Mouse (Mus musculus): ENCODE results near the gene Nup188. TPM values are rescaled to one million over a fixed set of nuclear protein-coding genes. Genes with fewer than 3 reads are reported as not detected.

Nup188 gene
- polyA plus RNA-seq, 1 experiment from 2014 or later, result 8.5 TPM

- Histone ChIP-seq H3K9me3 (ENCODE audit: control insufficient read depth, low read length) (no peaks in the 10 kb centered on the region), H3K4me3 (ENCODE audit: low read depth, low read length) (no peak overlapping the region), H3K27ac (replicated peaks) (peak overlapping the region; percentile 26; the same call in 1 of the 2 replicates), H3K36me3 (ENCODE audit: control insufficient read depth, insufficient read depth, low read length) (peaks cover 3% of the 10 kb centered on the region; the same call in 1 of the 2 replicates), H3K27me3 (ENCODE audit: control insufficient read depth, insufficient read depth, low read length) (no peaks in the 10 kb centered on the region), H3K4me1 (replicated peaks; ENCODE audit: control insufficient read depth, insufficient read depth) (peaks cover 15% of the 10 kb centered on the region), H3K4me2 (replicated peaks; ENCODE audit: low read depth) (no peak overlapping the region), H3K9ac (ENCODE audit: low read length) (no peak overlapping the region)
- no peak for DNase-seq (ENCODE audit: low spot score)
- no peak for ATAC-seq (ENCODE audit: low FRiP score, low TSS enrichment)
- no peak for TF ChIP-seq CTCF (IDR thresholded peaks at IDR 0.05; ENCODE audit: low read depth)
- no peak for TF ChIP-seq EP300 (optimal IDR thresholded peaks at IDR 0.05)
- 78% methylated on average over 17 of the region's 17 CpGs for WGBS
Observed at GRCm38 (mm10) chr2:30269241-30269990, 16.8 kb upstream of the Nup188 start.

- peaks cover 10% of the 10 kb centered on the region for H3K4me1 ChIP-seq (replicated peaks; ENCODE audit: control insufficient read depth, insufficient read depth)
- H3K4me3 ChIP-seq (ENCODE audit: low read depth, low read length), result no peak overlapping the region
- H3K27me3 ChIP-seq (ENCODE audit: control insufficient read depth, insufficient read depth, low read length), result no peaks in the 10 kb centered on the region
- peak overlapping the region; percentile 26; the same call in 1 of the 2 replicates for H3K27ac ChIP-seq (replicated peaks)
- peaks cover 3% of the 10 kb centered on the region; the same call in 1 of the 2 replicates for H3K36me3 ChIP-seq (ENCODE audit: control insufficient read depth, insufficient read depth, low read length)
- H3K4me2 ChIP-seq (replicated peaks; ENCODE audit: low read depth), result no peak overlapping the region
- ATAC-seq (ENCODE audit: low FRiP score, low TSS enrichment) (peak; percentile 89), DNase-seq (ENCODE audit: low spot score) (peak; percentile 46)
- no peak overlapping the region for H3K9ac ChIP-seq (ENCODE audit: low read length)
- TF ChIP-seq EP300 (optimal IDR thresholded peaks at IDR 0.05) (no peak), CTCF (IDR thresholded peaks at IDR 0.05; ENCODE audit: low read depth) (peak; percentile 98)
- no peaks in the 10 kb centered on the region for H3K9me3 ChIP-seq (ENCODE audit: control insufficient read depth, low read length)
- WGBS, result 0% methylated on average over 1 of the region's 1 CpGs
Observed at GRCm38 (mm10) chr2:30270134-30270533, 16.1 kb upstream of the Nup188 start.

DNA sequence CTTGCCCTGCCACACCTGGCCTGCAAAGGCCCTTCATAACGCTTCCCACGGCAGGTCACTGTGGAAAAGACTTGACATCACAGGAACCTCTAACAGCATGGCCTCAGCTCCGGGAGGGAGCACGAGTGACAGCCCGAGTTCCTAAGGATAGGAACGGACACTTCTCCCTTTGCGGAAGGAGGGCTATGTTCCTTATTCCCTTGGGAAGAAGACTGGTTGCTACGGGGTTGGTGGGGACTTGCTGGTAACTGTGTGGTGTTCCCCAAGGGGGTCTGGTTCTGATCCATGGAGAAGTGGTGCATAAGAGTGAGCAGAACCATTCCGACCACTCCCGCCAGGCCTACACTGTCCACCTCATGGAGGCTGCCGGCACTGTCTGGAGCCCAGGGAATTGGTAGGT is 5.5 kb upstream of the Nup188 start, which contains the start of gene Gm28038:
Gene Gm28038 (plus strand): TSS at position 301 of the 400 bp plus-strand sequence.
- TF ChIP-seq CTCF (IDR thresholded peaks at IDR 0.05; ENCODE audit: low read depth) (no peak), EP300 (optimal IDR thresholded peaks at IDR 0.05) (no peak)
- WGBS, result 91% methylated on average over 11 of the region's 11 CpGs
- DNase-seq (ENCODE audit: low spot score) (no peak), ATAC-seq (ENCODE audit: low FRiP score, low TSS enrichment) (no peak)
- Histone ChIP-seq H3K27ac (replicated peaks) (no peak within 1 kb of the TSS), H3K9ac (ENCODE audit: low read length) (no peak within 1 kb of the TSS), H3K4me2 (replicated peaks; ENCODE audit: low read depth) (no peak within 1 kb of the TSS), H3K36me3 (ENCODE audit: control insufficient read depth, insufficient read depth, low read length) (no peaks in the 10 kb centered on the region), H3K4me3 (ENCODE audit: low read depth, low read length) (no peak within 1 kb of the TSS), H3K27me3 (ENCODE audit: control insufficient read depth, insufficient read depth, low read length) (no peaks in the 10 kb centered on the region), H3K4me1 (replicated peaks; ENCODE audit: control insufficient read depth, insufficient read depth) (peaks cover 5% of the 10 kb centered on the region; the same call in 1 of the 2 replicates), H3K9me3 (ENCODE audit: control insufficient read depth, low read length) (no peaks in the 10 kb centered on the region)

GRCm38 (mm10) chr2:30281651-30282050 is 4.5 kb upstream of the Nup188 start:
- H3K36me3 ChIP-seq (ENCODE audit: control insufficient read depth, insufficient read depth, low read length), result no peaks in the 10 kb centered on the region
- 73% methylated on average over 3 of the region's 3 CpGs for WGBS
- H3K4me1 ChIP-seq (replicated peaks; ENCODE audit: control insufficient read depth, insufficient read depth), result peaks cover 5% of the 10 kb centered on the region; the same call in 1 of the 2 replicates
- no peak for DNase-seq (ENCODE audit: low spot score)
- H3K27ac ChIP-seq (replicated peaks), result no peak overlapping the region
- no peaks in the 10 kb centered on the region for H3K9me3 ChIP-seq (ENCODE audit: control insufficient read depth, low read length)
- no peak overlapping the region for H3K4me3 ChIP-seq (ENCODE audit: low read depth, low read length)
- no peak overlapping the region for H3K4me2 ChIP-seq (replicated peaks; ENCODE audit: low read depth)
- TF ChIP-seq CTCF (IDR thresholded peaks at IDR 0.05; ENCODE audit: low read depth), result no peak
- no peak for TF ChIP-seq EP300 (optimal IDR thresholded peaks at IDR 0.05)
- H3K27me3 ChIP-seq (ENCODE audit: control insufficient read depth, insufficient read depth, low read length), result no peaks in the 10 kb centered on the region
- no peak for ATAC-seq (ENCODE audit: low FRiP score, low TSS enrichment)
- H3K9ac ChIP-seq (ENCODE audit: low read length), result no peak overlapping the region

DNA sequence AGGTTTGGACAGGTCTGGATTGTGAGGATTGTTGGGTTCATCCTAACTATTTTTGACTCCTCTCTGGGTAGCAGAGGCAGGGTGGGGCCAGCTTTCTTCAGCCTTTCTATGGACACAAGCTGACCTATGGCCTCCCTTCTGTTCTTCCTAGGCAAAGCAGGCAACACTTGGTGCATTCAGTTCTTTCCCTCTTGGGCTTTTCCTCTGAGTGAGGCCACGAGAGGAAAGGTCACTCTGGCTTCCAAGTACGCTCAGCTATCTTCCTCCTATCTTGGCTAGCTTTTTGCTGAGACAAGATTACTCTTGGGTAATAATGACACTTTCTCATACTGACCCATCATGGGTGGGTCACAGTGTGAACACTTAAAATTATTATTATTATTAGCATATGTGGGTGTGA is 3.0 kb upstream of the Nup188 start:
- ATAC-seq (ENCODE audit: low FRiP score, low TSS enrichment) (no peak), DNase-seq (ENCODE audit: low spot score) (no peak)
- Histone ChIP-seq H3K9me3 (ENCODE audit: control insufficient read depth, low read length) (no peaks in the 10 kb centered on the region), H3K4me2 (replicated peaks; ENCODE audit: low read depth) (no peak overlapping the region), H3K4me3 (ENCODE audit: low read depth, low read length) (no peak overlapping the region), H3K27ac (replicated peaks) (no peak overlapping the region), H3K9ac (ENCODE audit: low read length) (no peak overlapping the region), H3K4me1 (replicated peaks; ENCODE audit: control insufficient read depth, insufficient read depth) (peaks cover 5% of the 10 kb centered on the region; the same call in 1 of the 2 replicates), H3K27me3 (ENCODE audit: control insufficient read depth, insufficient read depth, low read length) (no peaks in the 10 kb centered on the region), H3K36me3 (ENCODE audit: control insufficient read depth, insufficient read depth, low read length) (no peaks in the 10 kb centered on the region)
- 71% methylated on average over 2 of the region's 2 CpGs for WGBS
- TF ChIP-seq CTCF (IDR thresholded peaks at IDR 0.05; ENCODE audit: low read depth), result no peak
- no peak for TF ChIP-seq EP300 (optimal IDR thresholded peaks at IDR 0.05)

GRCm38 (mm10) chr2:30285004-30285403 is 1.2 kb upstream of the Nup188 start:
- DNase-seq (ENCODE audit: low spot score), result no peak
- no peak overlapping the region for H3K9ac ChIP-seq (ENCODE audit: low read length)
- H3K9me3 ChIP-seq (ENCODE audit: control insufficient read depth, low read length), result no peaks in the 10 kb centered on the region
- H3K27ac ChIP-seq (replicated peaks), result no peak overlapping the region
- peak overlapping the region; percentile 89 for H3K4me2 ChIP-seq (replicated peaks; ENCODE audit: low read depth)
- H3K27me3 ChIP-seq (ENCODE audit: control insufficient read depth, insufficient read depth, low read length), result no peaks in the 10 kb centered on the region
- 88% methylated on average over 5 of the region's 5 CpGs for WGBS
- ATAC-seq (ENCODE audit: low FRiP score, low TSS enrichment), result no peak
- TF ChIP-seq CTCF (IDR thresholded peaks at IDR 0.05; ENCODE audit: low read depth) (no peak), EP300 (optimal IDR thresholded peaks at IDR 0.05) (no peak)
- no peaks in the 10 kb centered on the region for H3K36me3 ChIP-seq (ENCODE audit: control insufficient read depth, insufficient read depth, low read length)
- H3K4me1 ChIP-seq (replicated peaks; ENCODE audit: control insufficient read depth, insufficient read depth), result peaks cover 5% of the 10 kb centered on the region; the same call in 1 of the 2 replicates
- H3K4me3 ChIP-seq (ENCODE audit: low read depth, low read length), result peak overlapping the region; percentile 85; the same call in 1 of the 2 replicates

Measured in stomach, postnatal 0 days (tissue).